Mouse (Mus musculus) testis, adult 2 months (tissue): ENCODE results near the gene Wfdc6b.

Experiments
- CTCF ChIP-seq: fragments of 200-500 bp; IDR thresholded peaks from 2 replicates; pipeline ENCODE4 v1.5.1; 2012; ENCODE audit warnings: low read depth, mild to moderate bottlenecking, inconsistent platforms, low read length, moderate library complexity; ENCODE audit not compliant: control insufficient read depth, insufficient read depth, insufficient replicate concordance
- POLR2A ChIP-seq: fragments of 200-500 bp; IDR thresholded peaks from 2 replicates; pipeline ENCODE4 v1.6.1; 2012; ENCODE audit warnings: low read depth, mild to moderate bottlenecking, inconsistent platforms, low read length, moderate library complexity; ENCODE audit not compliant: control insufficient read depth

DNA sequence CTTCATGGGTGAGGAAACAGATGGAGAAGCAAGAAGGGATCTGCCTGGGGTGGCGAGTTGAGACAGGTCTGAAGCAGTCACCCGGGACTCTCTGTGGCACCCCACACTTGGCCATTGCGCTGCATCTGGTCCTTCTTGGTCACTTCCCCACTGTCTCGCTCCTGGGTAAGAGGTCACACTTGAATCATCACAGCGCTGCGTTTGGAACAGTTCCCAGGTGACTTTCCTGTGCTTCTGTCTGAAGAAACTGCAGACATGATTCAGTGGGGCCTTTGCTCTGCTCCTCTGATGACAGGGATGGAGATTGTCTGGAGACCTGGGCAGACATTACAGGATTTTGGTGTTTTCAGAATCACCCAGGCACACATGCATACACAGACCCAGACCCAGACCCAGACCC lies 4.5 kb upstream of the Wfdc6b start:
- TF ChIP-seq POLR2A = no peak
- no peak for TF ChIP-seq CTCF
